Mouse (Mus musculus): ENCODE results near the gene Gfpt1. TPM values are rescaled to one million over a fixed set of nuclear protein-coding genes. Genes with fewer than 3 reads are reported as not detected.

Gfpt1 gene
- total RNA-seq, 4 experiments from 2014 or later, result 53.2 to 62.5 (median 55.0) TPM

Other genes starting within 250 kb of the Gfpt1 start
- 100 to 1,000 TPM in 1 of 4 experiments, 10 to 100 TPM in 3; 77.0 to 102 (median 86.9) TPM for gene Anxa4, start 249.3 kb upstream of the Gfpt1 start, total RNA-seq (2022)
- gene Aak1, start 193.3 kb upstream of the Gfpt1 start, total RNA-seq (2022), result 100 to 1,000 TPM; 129 to 147 (median 132) TPM
- gene Nfu1, start 33.6 kb upstream of the Gfpt1 start, total RNA-seq (2022), result 10 to 100 TPM; 75.6 to 95.8 (median 82.6) TPM
- gene D6Ertd527e, start 61.9 kb downstream of the Gfpt1 start, total RNA-seq (2022), result under 1 TPM in 2 of 4 experiments, not detected in 2; 0.22 to 0.24 TPM